Mouse (Mus musculus) E14TG2a.4 (cell line): ENCODE measurements around the gene Vmn1r193.
A peak's percentile ranks its signal among the peaks of the same experiment; 100 is the strongest.

Experiments used
- H3K27me3 ChIP-seq: 2 replicates; pipeline ENCODE4 v1.6.1; 2014; ENCODE audit warnings: low read length, control low read depth; ENCODE audit not compliant: insufficient read depth
- H3K36me3 ChIP-seq: 2 replicates; pipeline ENCODE4 v1.6.1; 2014; ENCODE audit warnings: low read length, control low read depth; ENCODE audit not compliant: insufficient read depth
- H3K4me1 ChIP-seq: replicated peaks from 2 replicates; pipeline ENCODE4 v1.6.1; 2014; ENCODE audit warnings: low read depth, low read length, control low read depth
- H3K4me3 ChIP-seq: replicated peaks from 2 replicates; pipeline ENCODE4 v1.5.1; 2014; ENCODE audit warnings: mild to moderate bottlenecking, low read length
- H3K9me3 ChIP-seq: 2 replicates; pipeline ENCODE4 v1.6.1; 2014; ENCODE audit warnings: low read length, control low read depth
- NANOG ChIP-seq: IDR thresholded peaks from 2 replicates; pipeline ENCODE4 v1.6.1; 2014; ENCODE audit warnings: borderline replicate concordance, low read length, mixed read lengths

Vmn1r193 gene

GRCm38 (mm10) chr13:22168416-22168815 is 54.5 kb downstream of the Vmn1r193 start:
- no peak for TF ChIP-seq NANOG
- Histone ChIP-seq H3K36me3 (no peaks in the 10 kb centered on the region), H3K27me3 (no peaks in the 10 kb centered on the region), H3K4me1 (peaks cover 5% of the 10 kb centered on the region; the same call in 1 of the 2 replicates), H3K9me3 (peaks cover 40% of the 10 kb centered on the region), H3K4me3 (peak overlapping the region; percentile 59)
